Mouse (Mus musculus): ENCODE data around the gene Tuba3b. TPM values are rescaled to one million over a fixed set of nuclear protein-coding genes. Genes with fewer than 3 reads are reported as not detected.
A peak's percentile ranks its signal among the peaks of the same experiment; 100 is the strongest.

The Tuba3b gene
- polyA plus RNA-seq, 1 experiment from 2014 or later: not detected

DNA sequence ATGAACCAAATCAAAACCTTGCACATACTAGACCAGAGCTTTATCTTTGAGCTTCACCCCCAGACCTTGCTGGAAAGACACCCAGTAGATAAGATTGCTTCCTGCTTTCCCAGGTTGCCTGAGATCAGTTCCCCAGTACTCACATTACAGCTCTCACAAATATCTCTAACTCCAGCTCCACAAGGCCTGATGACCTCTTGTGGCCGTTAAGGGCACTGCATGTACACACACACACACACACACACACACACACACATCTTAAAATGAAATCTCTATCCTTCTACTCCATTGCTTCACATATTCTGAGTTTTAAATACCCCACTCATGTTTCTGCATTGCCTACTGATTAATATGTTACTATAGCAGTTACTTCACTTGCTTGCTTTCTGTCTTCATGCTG, 40.1 kb downstream of the Tuba3b start:
- Histone ChIP-seq H3K36me3 (no peaks in the 10 kb centered on the region), H3K27me3 (ENCODE audit: insufficient read depth, poor library complexity, severe bottlenecking) (no peaks in the 10 kb centered on the region), H3K4me1 (replicated peaks) (0 out of 2 replicates have a peak, but pooled peaks cover 7% of the 10 kb centered on the region), H3K27ac (no peak overlapping the region), H3K4me3 (no peak overlapping the region), H3K9me3 (no peaks in the 10 kb centered on the region)
- WGBS: 92% methylated on average over 1 of the region's 1 CpGs
- no peak for DNase-seq (ENCODE audit: low spot score)

- DNase-seq (ENCODE audit: low spot score): no peak
- H3K9me3 ChIP-seq: no peaks in the 10 kb centered on the region
- no peaks in the 10 kb centered on the region for H3K36me3 ChIP-seq
- no peak overlapping the region for H3K4me3 ChIP-seq
- no peaks in the 10 kb centered on the region for H3K27me3 ChIP-seq (ENCODE audit: insufficient read depth, poor library complexity, severe bottlenecking)
- H3K27ac ChIP-seq: no peak overlapping the region
- WGBS: 83% methylated on average over 15 of the region's 15 CpGs
- H3K4me1 ChIP-seq (replicated peaks): 0 out of 2 replicates have a peak, but pooled peaks cover 7% of the 10 kb centered on the region
Measured at GRCm38 (mm10) chr6:145656740-145657591, 41.4 kb downstream of the Tuba3b start.

GRCm38 (mm10) chr6:145659116-145659515, 43.6 kb downstream of the Tuba3b start:
- H3K27ac ChIP-seq: no peak overlapping the region
- no peaks in the 10 kb centered on the region for H3K36me3 ChIP-seq
- H3K9me3 ChIP-seq: no peaks in the 10 kb centered on the region
- no peak for DNase-seq (ENCODE audit: low spot score)
- no peaks in the 10 kb centered on the region for H3K27me3 ChIP-seq (ENCODE audit: insufficient read depth, poor library complexity, severe bottlenecking)
- H3K4me3 ChIP-seq: no peak overlapping the region
- 0 out of 2 replicates have a peak, but pooled peaks cover 11% of the 10 kb centered on the region for H3K4me1 ChIP-seq (replicated peaks)
- 80% methylated on average over 6 of the region's 6 CpGs for WGBS

DNA sequence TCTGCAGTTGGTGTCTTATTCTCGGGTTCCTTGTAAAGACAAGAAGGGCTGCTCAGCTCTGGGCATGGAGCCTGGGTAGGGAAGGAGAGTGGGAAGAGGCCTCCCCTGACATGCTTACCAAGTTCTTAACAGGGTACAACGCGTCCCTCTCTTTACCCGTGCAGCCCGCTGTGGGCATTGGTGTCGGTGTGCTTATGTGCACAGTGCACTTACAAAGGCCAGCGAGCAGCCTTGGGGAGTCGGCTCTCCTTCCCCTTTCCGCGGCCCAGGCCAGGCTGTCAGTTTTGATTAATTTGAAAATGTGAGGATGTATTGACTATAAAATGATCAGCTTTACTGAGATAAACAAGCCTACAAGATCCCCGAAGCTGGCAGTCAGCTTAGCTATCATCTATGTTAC, 45.4 kb downstream of the Tuba3b start:
- no peak for DNase-seq (ENCODE audit: low spot score)
- Histone ChIP-seq H3K27ac (0 out of 2 replicates have a peak overlapping the region, but pooled peaks have one; percentile 45), H3K4me3 (no peak overlapping the region), H3K36me3 (no peaks in the 10 kb centered on the region), H3K9me3 (no peaks in the 10 kb centered on the region), H3K4me1 (replicated peaks) (0 out of 2 replicates have a peak, but pooled peaks cover 11% of the 10 kb centered on the region), H3K27me3 (ENCODE audit: insufficient read depth, poor library complexity, severe bottlenecking) (no peaks in the 10 kb centered on the region)
- WGBS: 75% methylated on average over 11 of the region's 11 CpGs

- Histone ChIP-seq H3K27me3 (ENCODE audit: insufficient read depth, poor library complexity, severe bottlenecking) (no peaks in the 10 kb centered on the region), H3K9me3 (no peaks in the 10 kb centered on the region), H3K36me3 (no peaks in the 10 kb centered on the region), H3K4me1 (replicated peaks) (0 out of 2 replicates have a peak, but pooled peaks cover 8% of the 10 kb centered on the region), H3K27ac (no peak overlapping the region), H3K4me3 (no peak overlapping the region)
- WGBS: 72% methylated on average over 5 of the region's 5 CpGs
- no peak for DNase-seq (ENCODE audit: low spot score)
Measured at GRCm38 (mm10) chr6:145664208-145664607, 48.7 kb downstream of the Tuba3b start.

GRCm38 (mm10) chr6:145665751-145666150, 50.2 kb downstream of the Tuba3b start:
- Histone ChIP-seq H3K4me3 (no peak overlapping the region), H3K27ac (no peak overlapping the region), H3K9me3 (no peaks in the 10 kb centered on the region), H3K27me3 (ENCODE audit: insufficient read depth, poor library complexity, severe bottlenecking) (no peaks in the 10 kb centered on the region), H3K4me1 (replicated peaks) (peaks cover 15% of the 10 kb centered on the region; the same call in 1 of the 2 replicates), H3K36me3 (no peaks in the 10 kb centered on the region)
- DNase-seq (ENCODE audit: low spot score): no peak
- 86% methylated on average over 3 of the region's 3 CpGs for WGBS

- H3K27ac ChIP-seq: no peak overlapping the region
- no peaks in the 10 kb centered on the region for H3K27me3 ChIP-seq (ENCODE audit: insufficient read depth, poor library complexity, severe bottlenecking)
- H3K36me3 ChIP-seq: no peaks in the 10 kb centered on the region
- H3K4me3 ChIP-seq: no peak overlapping the region
- 74% methylated on average over 3 of the region's 3 CpGs for WGBS
- DNase-seq (ENCODE audit: low spot score): no peak
- no peaks in the 10 kb centered on the region for H3K9me3 ChIP-seq
- H3K4me1 ChIP-seq (replicated peaks): peaks cover 15% of the 10 kb centered on the region; the same call in 1 of the 2 replicates
Measured at GRCm38 (mm10) chr6:145667654-145668053, 52.1 kb downstream of the Tuba3b start.

- H3K27ac ChIP-seq: no peak overlapping the region
- peaks cover 11% of the 10 kb centered on the region; the same call in 1 of the 2 replicates for H3K4me1 ChIP-seq (replicated peaks)
- H3K27me3 ChIP-seq (ENCODE audit: insufficient read depth, poor library complexity, severe bottlenecking): no peaks in the 10 kb centered on the region
- no peak for DNase-seq (ENCODE audit: low spot score)
- no peaks in the 10 kb centered on the region for H3K36me3 ChIP-seq
- no peak overlapping the region for H3K4me3 ChIP-seq
- WGBS: 70% methylated on average over 10 of the region's 10 CpGs
- no peaks in the 10 kb centered on the region for H3K9me3 ChIP-seq
Measured at GRCm38 (mm10) chr6:145669596-145670071, 54.1 kb downstream of the Tuba3b start.

Other genes with a start within 250 kb of the Tuba3b start
- 0.06 and 0.31 TPM in 2 replicates for gene Lmntd1, start 1.4 kb upstream of the Tuba3b start, polyA plus RNA-seq (2016; fragmentation: Nextera tagmentation; extraction: Ambion mirVana)
- gene Rassf8, start 131.0 kb downstream of the Tuba3b start, polyA plus RNA-seq (2016; fragmentation: Nextera tagmentation; extraction: Ambion mirVana): 2.9 and 4.2 TPM in 2 replicates
- 1.2 TPM in 2 replicates for gene Bhlhe41, start 249.8 kb downstream of the Tuba3b start, polyA plus RNA-seq (2016; fragmentation: Nextera tagmentation; extraction: Ambion mirVana)

Measured in hindbrain, embryonic 10.5 days (tissue).